In genomic region chr10:95542916-95543315, GRCm38 (mm10) we compare ENCODE assay signal across 31 mouse cellular contexts.
"Had no signal": no experiment of that assay in that cellular context is flagged by ENCODE, and none has a peak within 500 bp of the region (broad histone marks: within the 10 kb centered on the region; RNA-seq: fewer than 3 reads in every experiment).

No protein-coding gene starts in this region.

- DNase-seq: left cerebral cortex, postnatal 4 days; liver; liver, embryonic 13.5 days; lung, adult 18-20 months; lung, adult 2 months; lung, embryonic 14.5 days; lung, postnatal 10 days; lung, postnatal 14 days; lung, postnatal 36 days; lung, postnatal 4 days; midbrain, embryonic 14.5 days had no signal

- H3K9ac ChIP-seq: limb, embryonic 12.5 days; limb, embryonic 13.5 days; limb, embryonic 15.5 days; liver, embryonic 13.5 days; liver, embryonic 14.5 days; liver, embryonic 15.5 days; lung, embryonic 14.5 days; lung, embryonic 15.5 days; midbrain, embryonic 12.5 days; midbrain, embryonic 13.5 days; midbrain, embryonic 15.5 days; neural tube, embryonic 12.5 days; neural tube, embryonic 13.5 days had no signal

- H3K27me3 ChIP-seq: limb, embryonic 12.5 days; limb, embryonic 13.5 days; limb, embryonic 15.5 days; liver, embryonic 13.5 days; liver, embryonic 15.5 days; lung, embryonic 15.5 days; megakaryocyte, embryonic 14.5 days; midbrain, embryonic 12.5 days; midbrain, embryonic 13.5 days; midbrain, embryonic 15.5 days; neural tube, embryonic 12.5 days; neural tube, embryonic 13.5 days had no signal

- H3K4me3 ChIP-seq: limb, embryonic 10.5 days; limb, embryonic 12.5 days; limb, embryonic 13.5 days; limb, embryonic 15.5 days; liver, embryonic 13.5 days; liver, embryonic 15.5 days; lung, embryonic 15.5 days; megakaryocyte, embryonic 14.5 days; midbrain, embryonic 10.5 days; midbrain, embryonic 12.5 days; midbrain, embryonic 13.5 days; midbrain, embryonic 15.5 days; myocyte; neural tube, embryonic 12.5 days; neural tube, embryonic 13.5 days had no signal

- H3K36me3 ChIP-seq: midbrain, embryonic 15.5 days had no signal

- ATAC-seq: lung, postnatal 0 days; midbrain, embryonic 13.5 days; midbrain, embryonic 15.5 days; midbrain, embryonic 16.5 days had no signal

- H3K9me3 ChIP-seq: limb, embryonic 10.5 days; limb, embryonic 12.5 days; limb, embryonic 13.5 days; limb, embryonic 15.5 days; liver, embryonic 13.5 days; liver, embryonic 15.5 days; lung, embryonic 15.5 days; megakaryocyte, embryonic 14.5 days; midbrain, embryonic 10.5 days; midbrain, embryonic 12.5 days; midbrain, embryonic 13.5 days; midbrain, embryonic 15.5 days; neural tube, embryonic 12.5 days; neural tube, embryonic 13.5 days had no signal

- H3K4me1 ChIP-seq: limb, embryonic 10.5 days; limb, embryonic 12.5 days; midbrain, embryonic 10.5 days; midbrain, embryonic 12.5 days; midbrain, embryonic 13.5 days; midbrain, embryonic 15.5 days; neural tube, embryonic 12.5 days; neural tube, embryonic 13.5 days had no signal

- H3K4me2 ChIP-seq: limb, embryonic 12.5 days; limb, embryonic 13.5 days; limb, embryonic 15.5 days; liver, embryonic 11.5 days; liver, embryonic 13.5 days; liver, embryonic 15.5 days; lung, embryonic 14.5 days; lung, embryonic 15.5 days; midbrain, embryonic 11.5 days; midbrain, embryonic 12.5 days; midbrain, embryonic 13.5 days; midbrain, embryonic 15.5 days; neural tube, embryonic 12.5 days; neural tube, embryonic 13.5 days had no signal

- H3K27ac ChIP-seq: limb, embryonic 10.5 days; limb, embryonic 12.5 days; limb, embryonic 13.5 days; limb, embryonic 15.5 days; liver, embryonic 13.5 days; liver, embryonic 14.5 days; liver, embryonic 15.5 days; lung, embryonic 15.5 days; macrophage; midbrain, embryonic 10.5 days; midbrain, embryonic 12.5 days; midbrain, embryonic 13.5 days; midbrain, embryonic 15.5 days; neural tube, embryonic 12.5 days; neural tube, embryonic 13.5 days had no signal
